Mouse (Mus musculus) CH12.LX (cell line): ENCODE results near the gene Tns3. TPM values are rescaled to one million over a fixed set of nuclear protein-coding genes. Genes with fewer than 3 reads are reported as not detected.

ENCODE experiments used
- DNase-seq: peaks from one replicate; pipeline ENCODE4 v3.0.0-alpha.2; 2013; ENCODE audit errors: extremely low read depth
- H3K27ac ChIP-seq: 2 replicates; pipeline ENCODE4 v1.5.1; 2012; ENCODE audit warnings: low read depth, mild to moderate bottlenecking, control low read depth, moderate library complexity; ENCODE audit not compliant: insufficient read depth
- H3K27me3 ChIP-seq: replicated peaks from 2 replicates; pipeline ENCODE3; 2012; ENCODE audit warnings: inconsistent platforms
- H3K36me3 ChIP-seq, 2 experiments: replicated peaks in 1 of 2; 2 replicates each; pipeline versions ENCODE3 to v1.6.1; 2012; ENCODE audit warnings: inconsistent platforms in 1 of 2, low read length in 1 of 2, mild to moderate bottlenecking in 1 of 2, mixed read lengths in 1 of 2, moderate library complexity in 1 of 2; ENCODE audit not compliant: control insufficient read depth in 1 of 2, insufficient read depth in 1 of 2
- H3K4me1 ChIP-seq, 2 experiments: 2 replicates each; pipeline ENCODE4 v1.6.1; 2012; ENCODE audit warnings: inconsistent platforms in 1 of 2, moderate library complexity in 1 of 2; ENCODE audit not compliant: insufficient read depth in 2 of 2, control insufficient read depth in 1 of 2
- H3K4me2 ChIP-seq: 2 replicates; pipeline ENCODE4 v1.6.1; 2012; ENCODE audit warnings: low read depth, mild to moderate bottlenecking, control low read depth; ENCODE audit not compliant: poor library complexity, insufficient read depth, severe bottlenecking
- H3K4me3 ChIP-seq, 3 experiments: fragments of 150-350 bp in 1 of 3; sonication (generic) in 1 of 3; replicated peaks in 1 of 3; 2 replicates each; pipeline versions ENCODE3 to v1.5.1; 2011 to 2012; ENCODE audit warnings: low read depth in 2 of 3, low read length in 2 of 3, mild to moderate bottlenecking in 2 of 3, moderate library complexity in 2 of 3, control low read depth in 1 of 3, improper control_type of control experiment in 1 of 3, inconsistent platforms in 1 of 3, mixed read lengths in 1 of 3; ENCODE audit not compliant: poor library complexity in 1 of 3
- H3K79me2 ChIP-seq: replicated peaks from 2 replicates; pipeline ENCODE4 v1.6.1; 2012; ENCODE audit warnings: mild to moderate bottlenecking, moderate library complexity; ENCODE audit not compliant: control insufficient read depth, poor library complexity, insufficient read depth, severe bottlenecking; ENCODE audit errors: extremely low read depth
- H3K9ac ChIP-seq: 2 replicates; pipeline ENCODE4 v1.6.1; 2012; ENCODE audit warnings: low read depth, mild to moderate bottlenecking, control low read depth, moderate library complexity; ENCODE audit not compliant: insufficient read depth
- H3K9me3 ChIP-seq: replicated peaks from 2 replicates; pipeline ENCODE3; 2012; ENCODE audit warnings: low read length, inconsistent platforms, mixed read lengths
- CHD1 ChIP-seq: IDR thresholded peaks from 2 replicates; pipeline ENCODE4 v1.6.1; 2012; ENCODE audit warnings: low read depth, low read length, improper control_type of control experiment, inconsistent platforms
- CHD2 ChIP-seq: IDR thresholded peaks from 2 replicates; pipeline ENCODE4 v1.6.1; 2011; ENCODE audit warnings: low read length, improper control_type of control experiment
- E2F4 ChIP-seq: IDR thresholded peaks from 2 replicates; pipeline ENCODE4 v1.6.1; 2011; ENCODE audit warnings: low read depth, low read length, improper control_type of control experiment; ENCODE audit not compliant: insufficient replicate concordance
- EP300 ChIP-seq: IDR thresholded peaks from 2 replicates; pipeline ENCODE4 v1.6.1; 2011; ENCODE audit warnings: low read length, improper control_type of control experiment
- ETS1 ChIP-seq: conservative IDR thresholded peaks from 2 replicates; pipeline ENCODE4 v1.6.1; 2012; ENCODE audit warnings: low read depth, mild to moderate bottlenecking, inconsistent platforms, low read length, improper control_type of control experiment, moderate library complexity
- HCFC1 ChIP-seq: IDR thresholded peaks from 2 replicates; pipeline ENCODE4 v1.6.1; 2012; ENCODE audit warnings: low read depth, mild to moderate bottlenecking, inconsistent platforms, low read length, improper control_type of control experiment
- IRF4 ChIP-seq: IDR thresholded peaks from 2 replicates; pipeline ENCODE4 v1.6.1; 2014; ENCODE audit warnings: low read depth, mild to moderate bottlenecking, inconsistent platforms, low read length, improper control_type of control experiment
- JUND ChIP-seq: conservative IDR thresholded peaks from 2 replicates; pipeline ENCODE4 v1.6.1; 2011; ENCODE audit warnings: low read depth, low read length, improper control_type of control experiment
- KAT2A ChIP-seq: IDR thresholded peaks from 2 replicates; pipeline ENCODE4 v1.6.1; 2012; ENCODE audit warnings: low read length, improper control_type of control experiment, inconsistent platforms; ENCODE audit not compliant: insufficient replicate concordance
- MAFK ChIP-seq: IDR thresholded peaks from 2 replicates; pipeline ENCODE4 v1.6.1; 2011; ENCODE audit warnings: low read length, improper control_type of control experiment; ENCODE audit not compliant: insufficient replicate concordance
- MAZ ChIP-seq: IDR thresholded peaks from 2 replicates; pipeline ENCODE4 v1.6.1; 2012; ENCODE audit warnings: low read depth, mild to moderate bottlenecking, inconsistent platforms, low read length, improper control_type of control experiment, moderate library complexity
- MXI1 ChIP-seq: IDR thresholded peaks from 2 replicates; pipeline ENCODE4 v1.6.1; 2011; ENCODE audit warnings: mild to moderate bottlenecking, low read depth, low read length, improper control_type of control experiment
- PAX5 ChIP-seq: IDR thresholded peaks from 2 replicates; pipeline ENCODE4 v1.6.1; 2012; ENCODE audit warnings: low read length, inconsistent platforms, mixed read lengths
- SMC3 ChIP-seq: IDR thresholded peaks from 2 replicates; pipeline ENCODE4 v1.6.1; 2011; ENCODE audit warnings: low read depth, low read length, improper control_type of control experiment
- TCF12 ChIP-seq: IDR thresholded peaks from 2 replicates; pipeline ENCODE4 v1.6.1; 2014; ENCODE audit warnings: low read depth, mild to moderate bottlenecking, inconsistent platforms, low read length, improper control_type of control experiment
- UBTF ChIP-seq: IDR thresholded peaks from 2 replicates; pipeline ENCODE4 v1.6.1; 2012; ENCODE audit warnings: low read depth, mild to moderate bottlenecking, inconsistent platforms, low read length, improper control_type of control experiment, moderate library complexity
- USF1 ChIP-seq: IDR thresholded peaks from 2 replicates; pipeline ENCODE4 v1.6.1; 2014; ENCODE audit warnings: low read depth, mild to moderate bottlenecking, inconsistent platforms, low read length, improper control_type of control experiment
- USF2 ChIP-seq: conservative IDR thresholded peaks from 2 replicates; pipeline ENCODE4 v1.6.1; 2011; ENCODE audit warnings: low read depth, low read length, improper control_type of control experiment
- ZC3H11A ChIP-seq: IDR thresholded peaks from 2 replicates; pipeline ENCODE4 v1.6.1; 2012; ENCODE audit warnings: low read depth, mild to moderate bottlenecking, inconsistent platforms, low read length, improper control_type of control experiment
- dilution Hi-C: fragments of 300-500 bp; cut with MboI; formaldehyde crosslinking; loops from 2 replicates; pipeline ENCODE4 v1.14.3; 2020; ENCODE audit warnings: low sequenced_read_pairs; ENCODE audit not compliant: extremely low pct_unique_long_range_greater_than_20kb, extremely low pct_ligation_motif_present
- in situ Hi-C: fragments of 300-500 bp; cut with MboI; formaldehyde crosslinking; loops from 3 replicates; pipeline ENCODE4 v1.14.3; 2019; ENCODE audit warnings: low sequenced_read_pairs, low pct_ligation_motif_present, low pct_unique_long_range_greater_than_20kb, mixed read lengths
- polyA plus RNA-seq: library from polyadenylated mRNA; unstranded; fragments of >175 nt; gene quantifications from 2 replicates; pipeline ENCODE4 v1.2.1, GENCODE M21; 2012; ENCODE audit warnings: low read depth; ENCODE audit not compliant: insufficient read length
- total RNA-seq, 2 experiments: library from RNA; depleted of rRNA; stranded (reverse); fragments of 300-350 nt in 1 of 2; fragments of >200 nt in 1 of 2; gene quantifications; 2 replicates each; pipeline ENCODE4 v1.2.3; 2012 to 2014

Tns3 gene
- total and polyA plus RNA-seq, 3 experiments = 0.03 to 1.3 (median 0.33) TPM

GRCm38 (mm10) chr11:8700641-8701221 is 36.4 kb upstream of the Tns3 start:
- TF ChIP-seq EP300 (no peak), MAZ (no peak), USF2 (no peak), JUND (no peak), E2F4 (no peak), USF1 (no peak), UBTF (no peak), CHD2 (no peak), ZC3H11A (no peak), TCF12 (no peak), MAFK (no peak), IRF4 (no peak), KAT2A (no peak), CHD1 (no peak), PAX5 (no peak), SMC3 (no peak), HCFC1 (no peak)
- Histone ChIP-seq H3K4me1 (peaks cover 2 to 13% of the 10 kb centered on the region in 2 experiments; a peak in 3 of 4 replicates), H3K9me3 (no peaks in the 10 kb centered on the region), H3K79me2 (no peaks in the 10 kb centered on the region), H3K36me3 (no peaks in the 10 kb centered on the region), H3K27me3 (peaks cover 42% of the 10 kb centered on the region), H3K27ac (no peak overlapping the region), H3K4me3 (no peak overlapping the region), H3K9ac (no peak overlapping the region), H3K4me2 (no peak overlapping the region)
- in situ Hi-C loops (no loop called here), dilution Hi-C loops (no loop called here)
- DNase-seq = no peak

GRCm38 (mm10) chr11:8699777-8700176 is 35.4 kb upstream of the Tns3 start:
- Histone ChIP-seq H3K36me3 (no peaks in the 10 kb centered on the region), H3K27me3 (peaks cover 50% of the 10 kb centered on the region), H3K9ac (no peak overlapping the region), H3K4me2 (no peak overlapping the region), H3K4me1 (peaks cover 2 to 13% of the 10 kb centered on the region in 2 experiments; a peak in 3 of 4 replicates)
- dilution Hi-C loops (no loop called here), in situ Hi-C loops (no loop called here)
- TF ChIP-seq ETS1 (no peak), EP300 (no peak), MXI1 (no peak)
- TF ChIP-seq, all 38 proteins: peak for 0
- Histone ChIP-seq H3K27ac (no peak overlapping the region), H3K4me3 (no peak overlapping the region), H3K79me2 (no peaks in the 10 kb centered on the region), H3K9me3 (no peaks in the 10 kb centered on the region)
- no peak for DNase-seq
